Mouse (Mus musculus) embryonic fibroblast, embryonic 13.5 days (primary cell): ENCODE data around the gene P2ry13. TPM values are rescaled to one million over a fixed set of nuclear protein-coding genes. Genes with fewer than 3 reads are reported as not detected.

Source experiments
- H3K27ac ChIP-seq: 2 replicates; pipeline ENCODE4 v1.5.1; 2012; ENCODE audit warnings: low read length, control low read depth, inconsistent platforms; ENCODE audit not compliant: insufficient read depth
- H3K4me1 ChIP-seq: 2 replicates; pipeline ENCODE4 v1.6.1; 2011; ENCODE audit warnings: low read length; ENCODE audit not compliant: control insufficient read depth, insufficient read depth
- H3K4me3 ChIP-seq: 2 replicates; pipeline ENCODE4 v1.5.1; 2011; ENCODE audit warnings: mild to moderate bottlenecking, control low read depth, low read length; ENCODE audit not compliant: insufficient read depth
- CTCF ChIP-seq: IDR thresholded peaks from 2 replicates; pipeline ENCODE4 v1.5.1; 2011; ENCODE audit warnings: mild to moderate bottlenecking, control low read depth, low read length, moderate library complexity, borderline replicate concordance; ENCODE audit not compliant: insufficient read depth
- POLR2A ChIP-seq: IDR thresholded peaks from 2 replicates; pipeline ENCODE4 v1.6.1; 2011; ENCODE audit warnings: low read depth, mild to moderate bottlenecking, control low read depth, low read length, moderate library complexity
- polyA plus RNA-seq: library from polyadenylated mRNA; stranded (reverse); fragments of >200 nt; gene quantifications from 2 replicates; pipeline ENCODE4 v1.2.4, GENCODE M21; 2011; ENCODE audit warnings: low read depth; ENCODE audit not compliant: missing spikeins, insufficient read length

Gene P2ry13
- polyA plus RNA-seq, 1 experiment = not detected

- Histone ChIP-seq H3K4me3 (no peak overlapping the region), H3K27ac (no peak overlapping the region)
- TF ChIP-seq POLR2A (no peak), CTCF (no peak)
Observed at GRCm38 (mm10) chr3:59174426-59175154, 36.1 kb downstream of the P2ry13 start.

GRCm38 (mm10) chr3:59169921-59170627, 40.6 kb downstream of the P2ry13 start:
- H3K4me3 ChIP-seq = no peak overlapping the region
- no peak overlapping the region for H3K27ac ChIP-seq
- H3K4me1 ChIP-seq = no peaks in the 10 kb centered on the region
- TF ChIP-seq POLR2A (no peak), CTCF (no peak)

More at GRCm38 (mm10) chr3:59174426-59175154, 36.1 kb downstream of the P2ry13 start:
- H3K4me1 ChIP-seq = no peaks in the 10 kb centered on the region

GRCm38 (mm10) chr3:59169215-59169614, 41.5 kb downstream of the P2ry13 start:
- TF ChIP-seq CTCF (no peak), POLR2A (no peak)
- Histone ChIP-seq H3K4me3 (no peak overlapping the region), H3K4me1 (no peaks in the 10 kb centered on the region), H3K27ac (no peak overlapping the region)

- Histone ChIP-seq H3K27ac (no peak overlapping the region), H3K4me3 (no peak overlapping the region)
- TF ChIP-seq CTCF (no peak), POLR2A (no peak)
Observed at GRCm38 (mm10) chr3:59168476-59168875, 42.2 kb downstream of the P2ry13 start.

GRCm38 (mm10) chr3:59167417-59168054, 43.1 kb downstream of the P2ry13 start:
- TF ChIP-seq POLR2A = no peak
- no peak for TF ChIP-seq CTCF
- Histone ChIP-seq H3K27ac (no peak overlapping the region), H3K4me1 (no peaks in the 10 kb centered on the region), H3K4me3 (no peak overlapping the region)

More at GRCm38 (mm10) chr3:59168476-59168875, 42.2 kb downstream of the P2ry13 start:
- H3K4me1 ChIP-seq = no peaks in the 10 kb centered on the region

- no peak overlapping the region for H3K4me3 ChIP-seq
- H3K27ac ChIP-seq = no peak overlapping the region
- TF ChIP-seq POLR2A (no peak), CTCF (no peak)
- H3K4me1 ChIP-seq = no peaks in the 10 kb centered on the region
Observed at GRCm38 (mm10) chr3:59160465-59160864, 50.2 kb downstream of the P2ry13 start.

Other genes starting within 250 kb of the P2ry13 start
- 0.30 and 0.97 TPM in 2 replicates for gene Med12l, start 205.1 kb downstream of the P2ry13 start, polyA plus RNA-seq
- gene Gpr171, start 109.1 kb downstream of the P2ry13 start, polyA plus RNA-seq = not detected in 2 replicates
- 0.53 and 0.57 TPM in 2 replicates for gene P2ry14, start 57.3 kb downstream of the P2ry13 start, polyA plus RNA-seq
- gene Gpr87, start 15.8 kb downstream of the P2ry13 start, polyA plus RNA-seq = not detected in 2 replicates
- gene P2ry12, start 52.0 kb upstream of the P2ry13 start, polyA plus RNA-seq = not detected in 2 replicates
- gene Igsf10, start 133.5 kb upstream of the P2ry13 start, polyA plus RNA-seq = 81.1 and 208 TPM in 2 replicates